Mouse (Mus musculus): Measurements from ENCODE around the gene Lamc2. TPM values are rescaled to one million over a fixed set of nuclear protein-coding genes. Genes with fewer than 3 reads are reported as not detected.

The Lamc2 gene
- polyA plus RNA-seq, 1 experiment, result 4.9 TPM

DNA sequence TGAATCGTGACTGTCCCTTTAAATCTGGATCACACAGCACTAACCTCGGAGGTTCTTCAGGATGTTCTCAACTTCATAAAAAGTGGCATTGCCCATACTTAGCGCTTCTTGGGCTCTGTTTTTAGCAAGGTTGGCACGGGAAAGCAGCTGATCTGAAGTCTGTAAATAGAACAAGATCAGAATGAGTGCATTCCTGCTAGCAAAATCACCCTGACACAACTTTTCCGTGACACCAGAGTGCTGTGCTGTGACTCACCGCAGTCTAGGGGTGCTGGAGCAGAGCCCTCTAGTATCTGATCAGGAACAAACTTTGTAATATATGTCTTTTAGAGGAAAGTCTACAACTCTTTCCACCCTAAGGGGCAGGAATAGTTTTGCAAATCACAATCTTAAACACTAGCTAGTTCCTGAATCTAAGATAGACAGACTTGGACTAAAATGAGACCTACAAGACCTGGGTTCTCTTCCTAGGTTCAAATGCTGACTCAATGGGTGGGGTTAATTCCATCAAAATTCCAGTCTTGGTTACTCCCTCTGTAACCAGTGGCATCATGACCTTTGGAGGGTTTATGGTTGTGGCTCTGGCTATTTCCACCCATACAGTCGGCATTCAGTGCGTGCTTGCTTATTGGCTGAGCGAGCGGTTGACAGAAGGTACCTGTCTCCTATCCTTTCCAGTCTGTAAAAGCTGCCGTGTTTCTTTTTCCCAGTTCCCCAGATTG, 56.1 kb downstream of the Lamc2 start:
- DNase-seq (ENCODE audit: extremely low spot score in 1 of 2, low spot score in 1 of 2), result peak; percentile 44 to 62

GRCm38 (mm10) chr1:153128780-153129179, 57.5 kb downstream of the Lamc2 start:
- no peak for DNase-seq (ENCODE audit: extremely low spot score in 1 of 2, low spot score in 1 of 2)

GRCm38 (mm10) chr1:153127622-153128021, 58.6 kb downstream of the Lamc2 start:
- no peak for DNase-seq (ENCODE audit: extremely low spot score in 1 of 2, low spot score in 1 of 2)

- peak in 1 of 2 experiments; percentile 20 for DNase-seq (ENCODE audit: extremely low spot score in 1 of 2, low spot score in 1 of 2)
These were observed 59.5 kb downstream of the Lamc2 start for GRCm38 (mm10) chr1:153126491-153127381.

- no peak for DNase-seq (ENCODE audit: extremely low spot score in 1 of 2, low spot score in 1 of 2)
These were observed 60.7 kb downstream of the Lamc2 start for GRCm38 (mm10) chr1:153125287-153126275.

GRCm38 (mm10) chr1:153124502-153124901, 61.7 kb downstream of the Lamc2 start:
- DNase-seq (ENCODE audit: extremely low spot score in 1 of 2, low spot score in 1 of 2), result no peak

DNA sequence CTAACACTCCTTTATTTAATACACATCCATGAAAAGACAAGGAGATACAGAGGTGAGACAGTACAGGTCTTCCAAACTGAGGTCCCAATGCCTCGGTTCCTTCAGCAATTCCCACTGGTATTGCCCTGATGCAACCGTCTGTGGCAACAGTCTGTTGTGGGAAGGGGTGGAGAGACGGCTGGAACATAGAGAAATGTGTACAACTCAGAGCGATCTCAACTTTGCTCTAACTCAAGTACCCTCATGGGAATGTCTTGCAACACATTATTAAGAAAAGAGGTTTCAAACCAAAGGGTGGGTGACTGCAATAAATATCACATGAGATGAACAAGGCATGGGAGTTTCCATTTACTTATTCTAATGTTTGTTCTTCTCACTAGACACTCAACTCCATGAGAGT, 63.5 kb downstream of the Lamc2 start:
- DNase-seq (ENCODE audit: extremely low spot score in 1 of 2, low spot score in 1 of 2), result no peak

DNA sequence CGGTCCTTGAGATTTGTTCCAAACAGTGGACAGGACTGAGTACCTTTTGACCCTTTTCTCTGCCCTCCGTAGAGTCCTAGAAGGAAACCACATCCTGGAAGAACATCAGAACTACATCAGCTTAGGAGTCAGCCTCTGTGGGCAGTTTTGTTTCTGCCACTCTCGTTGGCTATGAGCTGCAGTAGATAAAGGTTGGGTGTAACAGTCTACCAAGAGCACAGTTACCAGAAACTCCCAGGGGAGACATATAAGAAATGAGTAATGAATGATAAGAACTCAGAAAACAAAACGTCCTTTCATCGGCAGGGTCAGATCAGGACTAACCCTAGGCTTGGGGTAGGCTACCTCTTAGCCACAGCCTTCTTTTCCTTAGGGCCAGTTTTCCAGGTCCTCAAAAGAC, 64.9 kb downstream of the Lamc2 start:
- DNase-seq (ENCODE audit: extremely low spot score in 1 of 2, low spot score in 1 of 2), result no peak

- no peak for DNase-seq (ENCODE audit: extremely low spot score in 1 of 2, low spot score in 1 of 2)
These were observed 65.7 kb downstream of the Lamc2 start for GRCm38 (mm10) chr1:153120544-153120943.

DNA sequence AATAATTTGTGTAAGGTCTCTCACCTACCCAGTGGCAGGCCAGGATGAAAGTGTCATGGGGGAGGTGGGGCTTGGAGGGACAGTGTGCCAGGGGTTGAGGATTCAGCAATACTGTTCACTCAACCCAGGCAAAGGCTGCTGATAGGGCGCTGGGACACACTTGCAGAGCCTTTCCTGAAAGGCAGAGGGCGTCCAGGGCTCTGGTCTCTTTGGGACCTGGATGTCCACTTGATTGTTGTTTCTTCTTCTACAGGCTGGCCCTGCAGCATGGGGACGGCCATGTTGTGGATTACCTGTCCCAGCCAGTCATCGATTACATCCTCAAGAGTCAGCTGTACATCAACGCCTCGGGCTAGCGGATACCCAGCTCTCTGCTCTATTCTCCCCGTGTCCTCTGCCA, 70.9 kb downstream of the Lamc2 start:
- DNase-seq (ENCODE audit: extremely low spot score in 1 of 2, low spot score in 1 of 2), result no peak

GRCm38 (mm10) chr1:153111596-153111995, 74.7 kb downstream of the Lamc2 start:
- no peak for DNase-seq (ENCODE audit: extremely low spot score in 1 of 2, low spot score in 1 of 2)

DNA sequence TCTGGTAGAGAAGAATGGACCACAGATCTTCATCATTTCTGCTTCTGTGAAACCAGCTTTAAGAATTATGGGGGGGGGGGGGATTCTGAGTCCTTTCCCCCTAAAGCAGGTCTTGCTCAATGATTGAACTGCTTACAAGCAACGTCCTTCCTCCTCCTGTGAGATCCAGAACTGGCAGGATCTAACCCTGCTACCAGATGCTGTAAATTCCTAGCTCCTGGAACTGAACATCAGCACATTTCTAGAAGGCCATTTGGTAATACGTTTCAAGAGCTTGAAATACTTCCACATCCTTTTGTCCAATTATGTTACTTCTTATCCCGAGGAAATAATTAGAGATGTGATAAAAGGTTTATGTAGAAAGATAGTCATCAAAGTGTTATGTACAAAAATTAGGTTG, 76.4 kb downstream of the Lamc2 start:
- no peak for DNase-seq (ENCODE audit: extremely low spot score in 1 of 2, low spot score in 1 of 2)

GRCm38 (mm10) chr1:153109346-153109745, 76.9 kb downstream of the Lamc2 start:
- no peak for DNase-seq (ENCODE audit: extremely low spot score in 1 of 2, low spot score in 1 of 2)

GRCm38 (mm10) chr1:153107866-153108265, 78.4 kb downstream of the Lamc2 start:
- no peak for DNase-seq (ENCODE audit: extremely low spot score in 1 of 2, low spot score in 1 of 2)

DNA sequence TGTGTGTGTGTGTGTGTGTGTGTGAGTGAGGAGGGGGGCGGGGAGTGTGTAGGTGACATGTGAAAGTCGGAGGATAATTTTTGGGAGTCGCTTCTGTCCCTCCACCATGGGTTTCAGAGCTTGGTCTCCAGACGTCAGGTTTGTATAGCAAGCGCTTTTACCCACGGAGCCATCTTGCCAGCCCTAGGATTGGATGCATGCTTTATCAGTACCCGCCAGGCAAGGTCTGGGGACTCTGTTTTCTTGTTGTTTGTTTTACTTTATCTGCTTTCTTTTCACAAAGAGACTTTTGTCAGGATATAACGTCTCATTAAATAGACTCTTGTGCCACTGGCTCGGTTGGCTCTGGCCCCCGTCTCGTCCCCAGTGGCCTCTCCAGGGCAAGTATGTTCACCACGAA, 81.4 kb downstream of the Lamc2 start:
- no peak for DNase-seq (ENCODE audit: extremely low spot score in 1 of 2, low spot score in 1 of 2)

DNA sequence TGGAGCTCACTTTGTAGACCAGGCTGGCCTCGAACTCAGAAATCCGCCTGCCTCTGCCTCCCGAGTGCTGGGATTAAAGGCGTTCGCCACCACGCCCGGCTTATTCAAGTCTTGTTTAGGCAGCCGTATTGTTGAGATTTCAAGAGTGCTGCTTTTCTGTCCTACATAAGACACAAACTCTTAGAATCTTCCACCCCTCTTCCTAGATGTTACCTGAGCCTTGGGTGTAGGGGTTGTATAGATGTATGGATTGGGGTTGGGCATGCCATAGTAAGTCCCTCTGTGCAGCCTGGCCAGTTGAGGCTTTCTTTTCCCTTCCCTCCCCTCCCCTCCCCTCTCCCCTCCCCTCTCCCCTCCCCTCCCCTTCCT, 83.1 kb downstream of the Lamc2 start:
- no peak for DNase-seq (ENCODE audit: extremely low spot score in 1 of 2, low spot score in 1 of 2)

- DNase-seq (ENCODE audit: extremely low spot score in 1 of 2, low spot score in 1 of 2), result no peak
These were observed 83.7 kb downstream of the Lamc2 start for GRCm38 (mm10) chr1:153102296-153103185.

GRCm38 (mm10) chr1:153101327-153101880, 84.8 kb downstream of the Lamc2 start:
- DNase-seq (ENCODE audit: extremely low spot score in 1 of 2, low spot score in 1 of 2), result peak in 1 of 2 experiments; percentile 81

- no peak for DNase-seq (ENCODE audit: extremely low spot score in 1 of 2, low spot score in 1 of 2)
These were observed 85.3 kb downstream of the Lamc2 start for GRCm38 (mm10) chr1:153100912-153101311.
